Comparison of ENCODE assay signal across 15 mouse cellular contexts in the genomic region with DNA sequence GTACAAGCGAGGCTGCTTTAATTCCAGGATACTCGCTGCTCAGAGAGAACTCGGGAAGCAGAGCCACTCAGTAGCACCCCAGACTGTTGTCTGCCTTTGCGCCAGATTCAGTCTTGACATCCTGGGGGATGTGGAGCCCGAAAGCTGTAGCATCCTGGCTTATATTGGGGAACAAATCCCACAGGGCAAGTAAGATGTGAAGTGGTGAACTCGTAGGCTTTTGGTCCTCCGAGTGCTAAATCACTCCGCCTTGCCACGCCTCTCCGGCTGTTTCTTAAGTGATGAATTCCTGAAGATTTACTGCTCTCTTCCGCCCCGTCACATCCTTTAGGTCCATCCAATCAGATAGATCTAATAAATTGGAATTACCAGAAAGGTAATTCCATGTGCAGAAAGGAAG. TPM values are rescaled to one million over a fixed set of nuclear protein-coding genes. Genes with fewer than 3 reads are reported as not detected.
DNase-seq lines count a peak whose midpoint lies in the region; ATAC-seq and TF ChIP-seq lines count a peak whose summit lies in the region.
"Had no signal": no experiment of that assay in that cellular context is flagged by ENCODE, and none has a peak within 500 bp of the region (broad histone marks: within the 10 kb centered on the region; RNA-seq: fewer than 3 reads in every experiment).

No protein-coding gene starts in this region.

- WGBS in intestine, embryonic 14.5 days = 50% methylated on average over 12 of the region's 12 CpGs
- WGBS in intestine, postnatal 0 days = 54% methylated on average over 12 of the region's 12 CpGs
- 42% methylated on average over 12 of the region's 12 CpGs for WGBS in hindbrain, embryonic 15.5 days
- 38% methylated on average over 12 of the region's 12 CpGs for WGBS in limb, embryonic 15.5 days
- 12% methylated on average over 12 of the region's 12 CpGs for WGBS in neural tube, embryonic 14.5 days

- H3K36me3 ChIP-seq in intestine, embryonic 14.5 days (ENCODE audit: control insufficient read depth, insufficient read depth, low read length) = no peaks in the 10 kb centered on the region
- H3K36me3 ChIP-seq in intestine, postnatal 0 days (ENCODE audit: control insufficient read depth, insufficient read depth) = no peaks in the 10 kb centered on the region
- no peaks in the 10 kb centered on the region for H3K36me3 ChIP-seq in hindbrain, embryonic 15.5 days
- no peaks in the 10 kb centered on the region for H3K36me3 ChIP-seq in limb, embryonic 15.5 days
- H3K36me3 ChIP-seq in neural tube, embryonic 14.5 days (ENCODE audit: control insufficient read depth, insufficient read depth, low read length) = no peaks in the 10 kb centered on the region
- H3K36me3 ChIP-seq: embryonic facial prominence, embryonic 15.5 days; heart, embryonic 15.5 days had no signal

- peak overlapping the region; percentile 30; the same call in 1 of the 2 replicates for H3K4me2 ChIP-seq in intestine, embryonic 14.5 days (ENCODE audit: low read length)
- no peak overlapping the region for H3K4me2 ChIP-seq in intestine, postnatal 0 days (replicated peaks; ENCODE audit: low read depth)
- peak overlapping the region; percentile 52 for H3K4me2 ChIP-seq in hindbrain, embryonic 15.5 days
- peak overlapping the region; percentile 20 for H3K4me2 ChIP-seq in limb, embryonic 15.5 days
- peak overlapping the region; percentile 42 for H3K4me2 ChIP-seq in neural tube, embryonic 14.5 days (ENCODE audit: low read depth, low read length)
- H3K4me2 ChIP-seq: embryonic facial prominence, embryonic 15.5 days; heart, embryonic 15.5 days had no signal

- ATAC-seq in intestine, embryonic 14.5 days (replicated peaks; ENCODE audit: low FRiP score, low TSS enrichment, low read depth) = no peak
- no peak for ATAC-seq in intestine, postnatal 0 days
- no peak for ATAC-seq in hindbrain, embryonic 15.5 days (ENCODE audit: low FRiP score, low read depth)
- ATAC-seq in limb, embryonic 15.5 days (ENCODE audit: insufficient number of reproducible peaks, low FRiP score, low TSS enrichment, low read depth) = no peak
- peak; percentile 55; the same call in 1 of the 2 replicates for ATAC-seq in neural tube, embryonic 14.5 days (ENCODE audit: low read depth)

- no peaks in the 10 kb centered on the region for H3K4me1 ChIP-seq in intestine, embryonic 14.5 days (replicated peaks; ENCODE audit: control insufficient read depth, insufficient read depth, low read length)
- H3K4me1 ChIP-seq in intestine, postnatal 0 days (replicated peaks; ENCODE audit: control insufficient read depth, insufficient read depth, low read length) = no peaks in the 10 kb centered on the region
- peaks cover 10% of the 10 kb centered on the region; the same call in 1 of the 2 replicates for H3K4me1 ChIP-seq in hindbrain, embryonic 15.5 days (replicated peaks)
- 0 out of 2 replicates have a peak, but pooled peaks cover 2% of the 10 kb centered on the region for H3K4me1 ChIP-seq in limb, embryonic 15.5 days
- 0 out of 2 replicates have a peak, but pooled peaks cover 3% of the 10 kb centered on the region for H3K4me1 ChIP-seq in neural tube, embryonic 14.5 days (ENCODE audit: control insufficient read depth, insufficient read depth, low read length)
- H3K4me1 ChIP-seq: embryonic facial prominence, embryonic 15.5 days; heart, embryonic 15.5 days had no signal

- no peaks in the 10 kb centered on the region for H3K27me3 ChIP-seq in intestine, embryonic 14.5 days (replicated peaks; ENCODE audit: control insufficient read depth, insufficient read depth, low read length)
- no peaks in the 10 kb centered on the region for H3K27me3 ChIP-seq in intestine, postnatal 0 days (replicated peaks; ENCODE audit: control insufficient read depth, insufficient read depth, low read length)
- no peaks in the 10 kb centered on the region for H3K27me3 ChIP-seq in hindbrain, embryonic 15.5 days
- H3K27me3 ChIP-seq in limb, embryonic 15.5 days = no peaks in the 10 kb centered on the region
- H3K27me3 ChIP-seq in neural tube, embryonic 14.5 days (ENCODE audit: control insufficient read depth, insufficient read depth, low read length) = no peaks in the 10 kb centered on the region
- H3K27me3 ChIP-seq: embryonic facial prominence, embryonic 15.5 days; heart, embryonic 15.5 days had no signal

- no peak overlapping the region for H3K4me3 ChIP-seq in intestine, embryonic 14.5 days (ENCODE audit: low read depth, low read length)
- H3K4me3 ChIP-seq in intestine, postnatal 0 days (ENCODE audit: low read depth, low read length) = no peak overlapping the region
- H3K4me3 ChIP-seq in hindbrain, embryonic 15.5 days = peak overlapping the region; percentile 30
- H3K4me3 ChIP-seq in limb, embryonic 15.5 days = peak overlapping the region; percentile 14
- H3K4me3 ChIP-seq in neural tube, embryonic 14.5 days (ENCODE audit: low read depth, low read length) = peak overlapping the region; percentile 24
- H3K4me3 ChIP-seq: embryonic facial prominence, embryonic 15.5 days; heart, embryonic 15.5 days had no signal

- 0 out of 2 replicates have a peak, but pooled peaks cover 3% of the 10 kb centered on the region for H3K9me3 ChIP-seq in intestine, embryonic 14.5 days (ENCODE audit: control insufficient read depth, low read length)
- no peaks in the 10 kb centered on the region for H3K9me3 ChIP-seq in intestine, postnatal 0 days (ENCODE audit: control insufficient read depth)
- H3K9me3 ChIP-seq in hindbrain, embryonic 15.5 days = no peaks in the 10 kb centered on the region
- no peaks in the 10 kb centered on the region for H3K9me3 ChIP-seq in limb, embryonic 15.5 days
- H3K9me3 ChIP-seq in neural tube, embryonic 14.5 days (ENCODE audit: control insufficient read depth, low read length) = no peaks in the 10 kb centered on the region
- H3K9me3 ChIP-seq: embryonic facial prominence, embryonic 15.5 days; heart, embryonic 15.5 days had no signal

- no peak for DNase-seq in intestine, embryonic 14.5 days (ENCODE audit: low spot score)
- no peak for DNase-seq in cerebellum, adult 11 months
- DNase-seq in ovary, postnatal 10 days (ENCODE audit: low spot score) = no peak
- no peak for DNase-seq in cerebellum, adult 9-11 months
- DNase-seq: adrenal gland, postnatal 10 days; B cell, adult 2 months; cerebellum, adult 11-12 months; spleen, adult 18-20 months; thymus, postnatal 25 days had no signal

- TF ChIP-seq CTCF in intestine, postnatal 0 days (IDR thresholded peaks at IDR 0.05; ENCODE audit: low read depth) = no peak

- no peak overlapping the region for H3K27ac ChIP-seq in intestine, embryonic 14.5 days (ENCODE audit: low read depth)
- no peak overlapping the region for H3K27ac ChIP-seq in intestine, postnatal 0 days (ENCODE audit: low read depth, low read length)
- H3K27ac ChIP-seq in hindbrain, embryonic 15.5 days (replicated peaks) = no peak overlapping the region
- no peak overlapping the region for H3K27ac ChIP-seq in limb, embryonic 15.5 days
- H3K27ac ChIP-seq in neural tube, embryonic 14.5 days (ENCODE audit: low read depth, low read length) = no peak overlapping the region
- H3K27ac ChIP-seq: embryonic facial prominence, embryonic 15.5 days; heart, embryonic 15.5 days had no signal

- no peak overlapping the region for H3K9ac ChIP-seq in intestine, embryonic 14.5 days (ENCODE audit: low read length)
- H3K9ac ChIP-seq in intestine, postnatal 0 days (ENCODE audit: low read depth, low read length) = no peak overlapping the region
- no peak overlapping the region for H3K9ac ChIP-seq in hindbrain, embryonic 15.5 days
- H3K9ac ChIP-seq in limb, embryonic 15.5 days = no peak overlapping the region
- no peak overlapping the region for H3K9ac ChIP-seq in neural tube, embryonic 14.5 days (replicated peaks; ENCODE audit: low read depth, low read length)
- H3K9ac ChIP-seq: embryonic facial prominence, embryonic 15.5 days; heart, embryonic 15.5 days had no signal

RNA-seq across cellular contexts. Expression of a gene that starts 12.7 kb away (rescaled TPM):
- polyA plus RNA-seq in intestine, embryonic 14.5 days (2014; fragmentation: Nextera tagmentation; extraction: Ambion mirVana) = 345 and 370 TPM in 2 replicates
- 126 and 134 TPM in 2 replicates for polyA plus RNA-seq in intestine, postnatal 0 days (2015; fragmentation: Nextera tagmentation; extraction: Ambion mirVana)
- 351 and 363 TPM in 2 replicates for polyA plus RNA-seq in hindbrain, embryonic 15.5 days (2015; fragmentation: Nextera tagmentation; extraction: Ambion mirVana)
- 297 and 325 TPM in 2 replicates for polyA plus RNA-seq in limb, embryonic 15.5 days (2015; fragmentation: Nextera tagmentation; extraction: Ambion mirVana)
- 321 and 333 TPM in 2 replicates for polyA plus RNA-seq in neural tube, embryonic 14.5 days (2014; fragmentation: Nextera tagmentation; extraction: Ambion mirVana)

RNA-seq across cellular contexts. Expression of a gene that starts 23.9 kb away (rescaled TPM):
- polyA plus RNA-seq in intestine, embryonic 14.5 days (2014; fragmentation: Nextera tagmentation; extraction: Ambion mirVana) = 63.5 and 63.8 TPM in 2 replicates
- 29.0 and 29.6 TPM in 2 replicates for polyA plus RNA-seq in intestine, postnatal 0 days (2015; fragmentation: Nextera tagmentation; extraction: Ambion mirVana)
- polyA plus RNA-seq in hindbrain, embryonic 15.5 days (2015; fragmentation: Nextera tagmentation; extraction: Ambion mirVana) = 44.8 and 46.2 TPM in 2 replicates
- polyA plus RNA-seq in limb, embryonic 15.5 days (2015; fragmentation: Nextera tagmentation; extraction: Ambion mirVana) = 38.5 and 38.9 TPM in 2 replicates
- 57.8 and 59.0 TPM in 2 replicates for polyA plus RNA-seq in neural tube, embryonic 14.5 days (2014; fragmentation: Nextera tagmentation; extraction: Ambion mirVana)

Comparison
In these comparisons a context has a peak if more than half of its experiments do, and no peak if none do; other contexts are left out.
1. H3K4me3 ChIP-seq: peak in hindbrain, embryonic 15.5 days (single experiment), limb, embryonic 15.5 days (single experiment) and neural tube, embryonic 14.5 days (single experiment); none in intestine, embryonic 14.5 days (single experiment) and intestine, postnatal 0 days (single experiment).